Mouse (Mus musculus): ENCODE results near the gene Crxos. TPM values are rescaled to one million over a fixed set of nuclear protein-coding genes. Genes with fewer than 3 reads are reported as not detected.

Gene Crxos
- polyA plus RNA-seq, 1 experiment from 2014 or later = not detected

DNA sequence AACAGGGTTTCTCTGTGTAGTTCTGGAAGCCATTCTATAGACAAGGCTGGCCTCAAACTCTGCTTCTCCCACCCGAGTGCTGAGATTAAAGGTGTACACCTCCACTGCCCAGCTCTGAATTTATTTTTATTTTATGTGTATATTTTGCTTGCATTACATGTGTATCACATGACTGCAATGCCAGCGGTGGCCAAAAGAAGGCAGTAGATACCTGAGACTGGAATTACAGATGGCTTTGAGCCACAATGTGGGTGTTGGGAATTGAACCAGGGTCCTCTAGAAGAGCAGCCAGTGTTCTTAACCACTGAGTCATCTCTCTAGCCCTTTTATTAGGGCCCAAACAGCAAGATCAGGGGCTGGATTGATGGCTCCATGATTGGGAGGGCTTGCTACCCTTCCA is 48.1 kb downstream of the Crxos start:
- Histone ChIP-seq H3K27me3 (replicated peaks; ENCODE audit: control insufficient read depth, insufficient read depth, low read length) (no peaks in the 10 kb centered on the region), H3K36me3 (ENCODE audit: control insufficient read depth, insufficient read depth, low read length) (0 out of 2 replicates have a peak, but pooled peaks cover under 1% of the 10 kb centered on the region), H3K9ac (ENCODE audit: low read depth, low read length) (no peak overlapping the region), H3K4me1 (ENCODE audit: control insufficient read depth, insufficient read depth, low read length) (no peaks in the 10 kb centered on the region), H3K27ac (replicated peaks; ENCODE audit: low read depth, low read length) (no peak overlapping the region), H3K4me2 (ENCODE audit: low read depth, low read length) (no peak overlapping the region), H3K4me3 (ENCODE audit: low read depth, low read length) (no peak overlapping the region), H3K9me3 (ENCODE audit: control insufficient read depth, low read length) (no peaks in the 10 kb centered on the region)
- DNase-seq (ENCODE audit: low spot score) (no peak), ATAC-seq (ENCODE audit: low read depth) (no peak)
- WGBS = 62% methylated on average over 2 of the region's 2 CpGs

DNA sequence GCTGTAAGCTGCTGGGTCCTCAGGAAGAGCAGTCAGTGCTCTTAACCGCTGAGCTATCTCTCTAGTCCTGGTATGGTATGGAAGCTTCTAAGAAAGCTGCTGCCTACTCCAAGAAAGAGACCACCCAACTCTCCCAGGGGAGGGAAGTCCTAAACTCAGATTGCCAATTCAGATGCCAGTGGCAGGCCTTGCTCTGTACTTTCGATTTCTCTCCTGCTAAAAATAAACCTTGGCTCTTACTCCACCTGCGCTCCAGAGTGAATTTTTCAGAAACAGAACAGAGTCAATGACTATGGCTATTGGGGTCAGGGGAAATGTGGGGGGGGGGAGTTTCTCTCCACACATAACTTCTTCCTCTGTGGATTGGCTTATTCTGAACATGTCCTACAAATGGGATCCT is 49.2 kb downstream of the Crxos start:
- no peaks in the 10 kb centered on the region for H3K27me3 ChIP-seq (replicated peaks; ENCODE audit: control insufficient read depth, insufficient read depth, low read length)
- ATAC-seq (ENCODE audit: low read depth) = no peak
- peaks cover 10% of the 10 kb centered on the region for H3K36me3 ChIP-seq (ENCODE audit: control insufficient read depth, insufficient read depth, low read length)
- no peak overlapping the region for H3K27ac ChIP-seq (replicated peaks; ENCODE audit: low read depth, low read length)
- no peak overlapping the region for H3K4me3 ChIP-seq (ENCODE audit: low read depth, low read length)
- WGBS = 80% methylated on average over 3 of the region's 3 CpGs
- H3K9ac ChIP-seq (ENCODE audit: low read depth, low read length) = no peak overlapping the region
- DNase-seq (ENCODE audit: low spot score) = no peak
- H3K4me2 ChIP-seq (ENCODE audit: low read depth, low read length) = no peak overlapping the region
- no peaks in the 10 kb centered on the region for H3K4me1 ChIP-seq (ENCODE audit: control insufficient read depth, insufficient read depth, low read length)
- no peaks in the 10 kb centered on the region for H3K9me3 ChIP-seq (ENCODE audit: control insufficient read depth, low read length)

DNA sequence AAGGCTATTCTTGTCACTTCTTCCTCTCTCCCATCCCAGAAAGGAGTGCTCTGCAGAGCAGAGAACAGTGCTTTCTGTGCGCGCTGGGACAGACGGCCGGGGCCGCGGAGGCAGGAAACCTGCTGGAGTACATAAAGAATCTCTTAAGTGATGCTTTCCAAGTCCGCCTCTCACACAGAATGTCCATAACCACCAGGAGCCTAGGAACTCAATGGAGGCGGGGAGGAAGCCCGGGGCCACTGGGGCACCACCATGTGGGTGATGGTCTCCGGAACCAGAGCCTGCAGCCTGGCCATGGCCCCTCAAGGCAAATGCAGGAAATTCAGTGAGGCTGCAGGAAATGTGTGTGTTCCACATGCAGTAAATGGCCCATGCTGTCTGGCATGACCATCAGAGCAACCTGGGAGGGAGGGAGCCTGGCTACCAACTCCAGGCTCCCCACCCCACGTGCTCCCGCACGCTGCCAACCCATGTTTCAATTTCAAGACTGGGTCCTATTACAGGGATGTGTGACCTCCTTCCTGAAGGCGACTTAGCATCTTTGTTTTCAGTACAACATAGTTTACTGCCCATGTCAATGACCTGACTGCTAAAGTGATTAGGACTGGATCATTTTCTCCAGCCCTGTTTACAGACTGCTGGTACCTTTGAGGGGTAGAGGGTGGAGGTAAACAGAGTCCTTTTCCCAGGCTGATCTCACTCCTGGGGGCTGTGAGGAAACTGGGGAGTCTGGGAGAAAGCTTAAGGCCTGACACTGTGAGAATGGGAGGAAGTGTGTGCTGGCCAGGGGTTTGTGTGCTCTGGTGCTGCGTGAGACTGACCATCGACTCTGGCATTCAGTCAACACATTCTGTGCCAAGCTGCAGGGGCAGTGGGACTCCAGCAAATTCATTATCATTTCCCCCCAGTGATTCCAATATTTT is 51.3 kb downstream of the Crxos start:
- DNase-seq (ENCODE audit: low spot score) (no peak), ATAC-seq (ENCODE audit: low read depth) (no peak)
- Histone ChIP-seq H3K4me1 (ENCODE audit: control insufficient read depth, insufficient read depth, low read length) (no peaks in the 10 kb centered on the region), H3K9me3 (ENCODE audit: control insufficient read depth, low read length) (no peaks in the 10 kb centered on the region), H3K4me2 (ENCODE audit: low read depth, low read length) (no peak overlapping the region), H3K9ac (ENCODE audit: low read depth, low read length) (no peak overlapping the region; the same call in 1 of the 2 replicates), H3K27me3 (replicated peaks; ENCODE audit: control insufficient read depth, insufficient read depth, low read length) (no peaks in the 10 kb centered on the region), H3K36me3 (ENCODE audit: control insufficient read depth, insufficient read depth, low read length) (peaks cover 31% of the 10 kb centered on the region), H3K4me3 (ENCODE audit: low read depth, low read length) (no peak overlapping the region), H3K27ac (replicated peaks; ENCODE audit: low read depth, low read length) (peak overlapping the region; percentile 11; the same call in 1 of the 2 replicates)
- whole genome bisulfite sequencing = 52% methylated on average over 16 of the region's 16 CpGs

DNA sequence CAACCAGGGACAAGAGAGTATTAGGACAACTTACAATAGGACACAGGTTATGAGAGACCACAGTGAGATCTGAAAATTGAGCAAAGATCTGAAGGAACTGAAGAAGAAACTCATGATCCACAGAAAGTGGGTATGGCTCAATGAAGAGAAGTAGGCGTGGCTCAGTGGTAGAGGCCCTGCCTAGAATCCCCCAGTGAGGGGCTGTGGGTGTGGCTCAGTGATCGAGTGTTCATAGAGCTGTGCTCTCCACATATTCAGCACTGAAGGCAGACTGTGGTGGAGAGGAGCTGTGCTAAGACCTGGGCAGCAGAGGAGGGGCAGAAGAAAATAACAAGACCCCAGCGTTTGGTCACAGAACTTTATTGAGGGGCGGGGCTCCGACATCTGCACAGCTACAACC is 55.1 kb downstream of the Crxos start:
- Histone ChIP-seq H3K4me3 (ENCODE audit: low read depth, low read length) (no peak overlapping the region), H3K27me3 (replicated peaks; ENCODE audit: control insufficient read depth, insufficient read depth, low read length) (no peaks in the 10 kb centered on the region), H3K4me1 (ENCODE audit: control insufficient read depth, insufficient read depth, low read length) (no peaks in the 10 kb centered on the region), H3K4me2 (ENCODE audit: low read depth, low read length) (no peak overlapping the region), H3K9me3 (ENCODE audit: control insufficient read depth, low read length) (no peaks in the 10 kb centered on the region), H3K36me3 (ENCODE audit: control insufficient read depth, insufficient read depth, low read length) (peaks cover 69% of the 10 kb centered on the region), H3K9ac (ENCODE audit: low read depth, low read length) (no peak overlapping the region), H3K27ac (replicated peaks; ENCODE audit: low read depth, low read length) (no peak overlapping the region)
- ATAC-seq (ENCODE audit: low read depth) (no peak), DNase-seq (ENCODE audit: low spot score) (no peak)
- 94% methylated on average over 5 of the region's 5 CpGs for WGBS

DNA sequence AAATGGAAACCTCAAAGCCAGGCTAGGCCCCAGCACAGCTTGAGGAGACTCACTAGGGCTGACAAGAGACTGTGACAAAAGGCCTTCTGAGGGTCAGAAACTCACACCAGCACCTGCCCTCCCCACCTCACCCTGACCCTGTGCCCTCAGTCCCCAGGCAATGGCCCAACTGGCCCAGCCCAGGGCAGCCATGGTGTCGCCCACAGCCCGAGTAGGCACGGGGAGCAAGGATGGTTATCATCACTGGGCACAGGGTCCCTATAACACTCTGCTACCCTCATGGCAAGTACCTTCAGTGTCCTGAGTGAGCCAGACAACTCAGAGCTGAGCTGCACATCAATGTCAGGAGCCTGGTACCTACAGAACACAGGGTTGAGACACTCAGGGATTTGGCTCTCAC is 56.2 kb downstream of the Crxos start:
- Histone ChIP-seq H3K4me2 (ENCODE audit: low read depth, low read length) (no peak overlapping the region), H3K9me3 (ENCODE audit: control insufficient read depth, low read length) (no peaks in the 10 kb centered on the region), H3K36me3 (ENCODE audit: control insufficient read depth, insufficient read depth, low read length) (peaks cover 80% of the 10 kb centered on the region), H3K4me3 (ENCODE audit: low read depth, low read length) (no peak overlapping the region), H3K9ac (ENCODE audit: low read depth, low read length) (no peak overlapping the region), H3K27me3 (replicated peaks; ENCODE audit: control insufficient read depth, insufficient read depth, low read length) (no peaks in the 10 kb centered on the region), H3K4me1 (ENCODE audit: control insufficient read depth, insufficient read depth, low read length) (no peaks in the 10 kb centered on the region), H3K27ac (replicated peaks; ENCODE audit: low read depth, low read length) (no peak overlapping the region)
- 97% methylated on average over 3 of the region's 3 CpGs for WGBS
- ATAC-seq (ENCODE audit: low read depth) (no peak), DNase-seq (ENCODE audit: low spot score) (no peak)

DNA sequence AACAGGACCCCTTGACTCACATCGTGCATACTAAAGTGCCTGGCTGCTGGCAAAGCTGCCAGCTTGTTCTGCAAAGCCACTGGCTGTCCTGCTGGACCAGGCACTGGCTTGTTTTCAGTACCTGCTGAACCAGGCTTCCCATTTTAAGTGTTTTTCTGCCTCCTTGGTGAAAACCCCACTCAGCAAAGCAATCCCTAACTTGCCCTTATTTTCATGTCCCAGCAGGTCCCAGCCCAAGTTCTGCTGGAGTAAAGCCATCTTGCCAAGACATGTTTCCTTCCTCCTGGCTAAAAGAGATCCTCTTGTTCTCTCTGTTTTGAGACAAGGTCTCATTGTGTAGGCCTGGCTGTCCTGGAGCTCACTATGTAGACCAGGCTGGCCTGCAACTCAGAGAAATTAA is 61.9 kb downstream of the Crxos start:
- WGBS = 85% methylated on average over 1 of the region's 1 CpGs
- peak; percentile 56 for DNase-seq (ENCODE audit: low spot score)
- no peaks in the 10 kb centered on the region for H3K9me3 ChIP-seq (ENCODE audit: control insufficient read depth, low read length)
- no peak overlapping the region for H3K9ac ChIP-seq (ENCODE audit: low read depth, low read length)
- H3K4me3 ChIP-seq (ENCODE audit: low read depth, low read length) = peak overlapping the region; percentile 72; the same call in 1 of the 2 replicates
- no peaks in the 10 kb centered on the region for H3K27me3 ChIP-seq (replicated peaks; ENCODE audit: control insufficient read depth, insufficient read depth, low read length)
- peaks cover 8% of the 10 kb centered on the region for H3K4me1 ChIP-seq (ENCODE audit: control insufficient read depth, insufficient read depth, low read length)
- peaks cover 56% of the 10 kb centered on the region for H3K36me3 ChIP-seq (ENCODE audit: control insufficient read depth, insufficient read depth, low read length)
- H3K27ac ChIP-seq (replicated peaks; ENCODE audit: low read depth, low read length) = no peak overlapping the region
- no peak for ATAC-seq (ENCODE audit: low read depth)
- peak overlapping the region; percentile 95 for H3K4me2 ChIP-seq (ENCODE audit: low read depth, low read length)

DNA sequence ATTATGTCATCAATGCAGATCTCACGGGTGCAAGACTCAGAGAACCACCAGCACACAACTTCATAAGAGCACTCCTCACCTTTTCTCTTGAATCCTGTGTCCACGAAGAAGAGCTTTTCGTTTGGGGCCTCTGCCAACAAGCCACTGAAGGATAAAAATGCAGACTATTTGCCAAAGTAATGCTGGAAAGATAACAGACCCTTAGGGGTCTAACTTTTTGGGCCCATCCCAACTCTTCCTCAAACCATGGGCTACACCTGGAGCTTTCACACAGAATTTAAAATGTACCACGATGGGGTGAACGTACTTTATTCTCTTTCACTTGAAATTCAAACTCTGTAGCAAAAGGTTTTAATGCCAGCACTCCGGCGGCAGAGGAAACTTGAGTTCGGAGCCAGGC is 62.8 kb downstream of the Crxos start:
- peak overlapping the region; percentile 85 for H3K9ac ChIP-seq (ENCODE audit: low read depth, low read length)
- peaks cover 56% of the 10 kb centered on the region for H3K36me3 ChIP-seq (ENCODE audit: control insufficient read depth, insufficient read depth, low read length)
- peak overlapping the region; percentile 72 for H3K4me3 ChIP-seq (ENCODE audit: low read depth, low read length)
- peak overlapping the region; percentile 96 for H3K27ac ChIP-seq (replicated peaks; ENCODE audit: low read depth, low read length)
- ATAC-seq (ENCODE audit: low read depth) = no peak
- peak overlapping the region; percentile 95 for H3K4me2 ChIP-seq (ENCODE audit: low read depth, low read length)
- H3K4me1 ChIP-seq (ENCODE audit: control insufficient read depth, insufficient read depth, low read length) = peaks cover 8% of the 10 kb centered on the region
- DNase-seq (ENCODE audit: low spot score) = no peak
- no peaks in the 10 kb centered on the region for H3K9me3 ChIP-seq (ENCODE audit: control insufficient read depth, low read length)
- 4% methylated on average over 8 of the region's 8 CpGs for WGBS
- no peaks in the 10 kb centered on the region for H3K27me3 ChIP-seq (replicated peaks; ENCODE audit: control insufficient read depth, insufficient read depth, low read length)

DNA sequence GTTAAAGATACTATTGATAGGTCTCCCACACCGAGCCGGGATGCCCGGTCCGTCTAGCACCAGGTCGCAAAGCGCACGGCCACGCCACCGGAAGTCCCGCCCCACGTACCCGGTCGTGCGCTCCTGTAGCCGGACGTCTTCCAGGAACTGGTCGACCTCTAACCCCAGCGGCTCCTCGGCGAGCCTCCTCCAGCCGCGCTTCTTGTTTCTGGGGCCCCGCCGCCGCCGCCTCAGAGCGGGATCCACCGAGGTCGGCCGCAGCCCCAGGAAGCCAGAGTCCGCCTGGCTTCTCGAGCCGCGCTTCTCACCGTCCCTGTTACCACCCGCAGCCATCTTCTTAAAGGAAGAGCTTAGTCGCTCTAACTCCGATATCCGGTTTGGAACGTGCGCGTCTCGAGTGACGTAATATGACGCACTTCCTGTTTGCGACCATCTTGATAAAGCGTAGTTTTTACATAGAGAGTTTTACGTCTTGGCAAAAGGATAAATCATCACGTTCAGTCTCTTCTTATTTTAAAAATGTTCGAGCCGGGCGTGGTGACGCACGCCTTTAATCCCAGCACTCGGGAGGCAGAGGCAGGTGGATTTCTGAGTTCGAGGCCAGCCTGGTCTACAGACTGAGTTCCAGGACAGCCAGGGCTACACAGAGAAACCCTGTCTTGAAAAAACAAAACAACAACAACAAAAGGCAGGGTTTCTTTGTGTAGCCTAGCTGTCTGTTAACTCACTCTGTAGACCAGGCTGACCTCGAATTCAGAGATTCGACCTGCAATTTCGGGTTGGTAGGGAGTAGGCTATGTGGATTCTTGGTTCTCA is 63.5 kb downstream of the Crxos start, which contains the start of gene Nop53:
Gene Nop53 (minus strand): TSS at position 354 of the 816 bp plus-strand sequence.
- 2% methylated on average over 51 of the region's 59 CpGs for WGBS
- H3K9ac ChIP-seq (ENCODE audit: low read depth, low read length) = peak within 1 kb of the TSS; percentile 85
- peak within 1 kb of the TSS; percentile 96 for H3K27ac ChIP-seq (replicated peaks; ENCODE audit: low read depth, low read length)
- H3K27me3 ChIP-seq (replicated peaks; ENCODE audit: control insufficient read depth, insufficient read depth, low read length) = no peaks in the 10 kb centered on the region
- DNase-seq (ENCODE audit: low spot score) = peak; percentile 99
- no peaks in the 10 kb centered on the region for H3K9me3 ChIP-seq (ENCODE audit: control insufficient read depth, low read length)
- H3K36me3 ChIP-seq (ENCODE audit: control insufficient read depth, insufficient read depth, low read length) = peaks cover 55% of the 10 kb centered on the region
- H3K4me2 ChIP-seq (ENCODE audit: low read depth, low read length) = peak within 1 kb of the TSS; percentile 95
- peak; percentile 91 for ATAC-seq (ENCODE audit: low read depth)
- H3K4me3 ChIP-seq (ENCODE audit: low read depth, low read length) = peak within 1 kb of the TSS; percentile 72
- H3K4me1 ChIP-seq (ENCODE audit: control insufficient read depth, insufficient read depth, low read length) = peaks cover 8% of the 10 kb centered on the region
